Mouse (Mus musculus) embryonic facial prominence, embryonic 12.5 days (tissue): ENCODE data around the gene Rft1. TPM values are rescaled to one million over a fixed set of nuclear protein-coding genes. Genes with fewer than 3 reads are reported as not detected.

Source experiments
- ATAC-seq: fragments of 200-750 bp; cut with Nextera tagmentation; 2 replicates; pipeline ENCODE4 v1.8.0; 2017; ENCODE audit not compliant: insufficient number of reproducible peaks, insufficient read depth, low FRiP score, low TSS enrichment
- H3K27ac ChIP-seq: fragments of 300-500 bp; sonication (generic); 2 replicates; pipeline ENCODE4 v1.5.1; 2016; ENCODE audit warnings: mild to moderate bottlenecking
- H3K27me3 ChIP-seq: fragments of 300-500 bp; sonication (generic); 2 replicates; pipeline ENCODE4 v1.6.1; 2016; ENCODE audit warnings: mild to moderate bottlenecking, moderate library complexity
- H3K36me3 ChIP-seq: fragments of 300-500 bp; sonication (generic); 2 replicates; pipeline ENCODE4 v1.6.1; 2016; ENCODE audit warnings: mild to moderate bottlenecking
- H3K4me1 ChIP-seq: fragments of 300-500 bp; sonication (generic); 2 replicates; pipeline ENCODE4 v1.6.1; 2016
- H3K4me2 ChIP-seq: fragments of 300-500 bp; sonication (generic); replicated peaks from 2 replicates; pipeline ENCODE4 v1.6.1; 2016; ENCODE audit warnings: mild to moderate bottlenecking, moderate library complexity
- H3K4me3 ChIP-seq: fragments of 300-500 bp; sonication (generic); 2 replicates; pipeline ENCODE4 v1.5.1; 2016; ENCODE audit warnings: mild to moderate bottlenecking
- H3K9ac ChIP-seq: fragments of 300-500 bp; sonication (generic); 2 replicates; pipeline ENCODE4 v1.6.1; 2016; ENCODE audit warnings: mild to moderate bottlenecking, moderate library complexity
- H3K9me3 ChIP-seq: fragments of 300-500 bp; sonication (generic); 2 replicates; pipeline ENCODE4 v1.6.1; 2016; ENCODE audit warnings: mild to moderate bottlenecking, moderate library complexity
- WGBS: fragments of 180-500 bp; shearing (Covaris S2); methylation state at CpG from one replicate; pipeline ENCODE4 v1.1.7; 2016; 5-methylcytosine and 5-hydroxymethylcytosine counted together
- polyA plus RNA-seq: library from polyadenylated mRNA; unstranded; fragments of >200 nt; fragmentation: Nextera tagmentation; extraction: Ambion mirVana; gene quantifications from 2 replicates; pipeline ENCODE4 v1.2.1, GENCODE M21; 2016

The Rft1 gene
- polyA plus RNA-seq, 1 experiment from 2014 or later, result 20.0 TPM

DNA sequence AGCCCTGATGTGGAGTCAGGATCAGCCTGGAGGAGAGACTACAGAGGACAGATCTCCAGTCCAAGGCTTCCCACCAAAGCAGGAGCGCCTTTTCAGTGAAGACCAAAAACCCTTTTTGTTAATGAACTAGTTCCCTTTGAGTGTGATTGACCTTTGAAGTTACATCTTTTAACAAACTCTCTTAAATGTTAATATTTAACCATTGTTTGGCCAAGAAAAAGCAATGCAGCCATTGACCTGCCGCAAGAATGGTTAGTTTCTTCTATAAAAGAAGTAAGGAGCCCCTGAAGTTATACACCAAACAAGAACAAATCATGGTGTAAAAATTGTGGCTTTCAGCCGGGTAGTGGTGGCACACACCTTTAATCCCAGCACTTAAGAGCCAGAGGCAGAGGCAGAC, 36.5 kb downstream of the Rft1 start:
- no peak for ATAC-seq
- Histone ChIP-seq H3K27ac (no peak overlapping the region), H3K9ac (no peak overlapping the region), H3K4me3 (no peak overlapping the region), H3K4me2 (no peak overlapping the region), H3K4me1 (no peaks in the 10 kb centered on the region), H3K27me3 (no peaks in the 10 kb centered on the region), H3K36me3 (peaks cover 26% of the 10 kb centered on the region), H3K9me3 (no peaks in the 10 kb centered on the region)
- WGBS, result 93% methylated on average over 3 of the region's 3 CpGs

DNA sequence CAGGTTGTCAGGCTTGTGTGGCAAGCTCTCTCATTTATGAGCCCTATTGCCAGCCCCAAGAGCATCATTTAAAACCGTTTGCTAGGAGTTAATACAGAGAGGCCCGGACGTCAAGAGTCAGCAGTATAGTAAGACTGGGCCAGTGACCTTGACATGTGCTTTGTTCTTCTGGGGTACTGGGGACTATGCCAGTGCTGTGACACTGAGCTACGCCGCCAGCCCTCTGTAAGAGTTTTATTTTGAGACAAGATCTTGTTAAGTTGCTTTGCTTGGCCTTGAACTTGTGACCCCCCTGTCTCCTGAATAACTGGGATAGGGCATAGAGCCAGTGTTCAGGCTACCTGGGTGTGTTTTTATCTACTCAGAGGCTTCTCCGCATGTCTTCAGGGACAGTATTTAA, 38.3 kb downstream of the Rft1 start:
- H3K4me2 ChIP-seq, result no peak overlapping the region
- H3K9ac ChIP-seq, result no peak overlapping the region
- WGBS, result 90% methylated on average over 6 of the region's 6 CpGs
- no peaks in the 10 kb centered on the region for H3K4me1 ChIP-seq
- no peaks in the 10 kb centered on the region for H3K27me3 ChIP-seq
- H3K9me3 ChIP-seq, result no peaks in the 10 kb centered on the region
- H3K4me3 ChIP-seq, result no peak overlapping the region
- no peak overlapping the region for H3K27ac ChIP-seq
- H3K36me3 ChIP-seq, result peaks cover 13% of the 10 kb centered on the region
- ATAC-seq, result no peak

GRCm38 (mm10) chr14:30694786-30695185, 40.6 kb downstream of the Rft1 start:
- no peak for ATAC-seq
- Histone ChIP-seq H3K27ac (no peak overlapping the region), H3K9me3 (no peaks in the 10 kb centered on the region), H3K4me3 (no peak overlapping the region), H3K4me2 (no peak overlapping the region), H3K9ac (no peak overlapping the region), H3K4me1 (no peaks in the 10 kb centered on the region), H3K36me3 (peaks cover 7% of the 10 kb centered on the region), H3K27me3 (no peaks in the 10 kb centered on the region)
- WGBS, result 92% methylated on average over 2 of the region's 2 CpGs

DNA sequence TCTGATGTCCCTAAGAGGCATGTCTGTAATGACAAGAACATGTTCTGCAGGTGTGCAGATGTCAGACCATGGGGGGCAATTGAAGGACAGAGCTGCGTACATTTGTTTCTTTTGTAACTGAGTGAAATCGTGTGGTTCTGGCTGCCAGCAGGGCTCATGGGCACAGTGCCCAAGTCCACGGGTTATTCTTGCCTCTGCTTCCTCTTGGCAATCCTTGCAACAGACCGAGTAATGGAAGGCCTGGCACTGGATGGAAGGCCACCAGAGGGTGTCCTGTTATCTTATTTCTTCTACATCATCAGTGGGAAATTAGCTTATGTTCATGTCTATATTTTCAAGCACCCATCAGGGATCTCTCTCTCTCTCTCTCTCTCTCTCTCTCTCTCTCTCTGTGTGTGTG, 41.4 kb downstream of the Rft1 start:
- Histone ChIP-seq H3K4me3 (no peak overlapping the region), H3K4me2 (no peak overlapping the region), H3K9me3 (no peaks in the 10 kb centered on the region), H3K4me1 (no peaks in the 10 kb centered on the region), H3K27me3 (no peaks in the 10 kb centered on the region), H3K27ac (no peak overlapping the region), H3K9ac (no peak overlapping the region), H3K36me3 (no peaks in the 10 kb centered on the region)
- no peak for ATAC-seq
- WGBS, result 71% methylated on average over 4 of the region's 4 CpGs

- no peak overlapping the region for H3K4me2 ChIP-seq
- no peak overlapping the region for H3K9ac ChIP-seq
- H3K27me3 ChIP-seq, result no peaks in the 10 kb centered on the region
- H3K9me3 ChIP-seq, result no peaks in the 10 kb centered on the region
- no peak overlapping the region for H3K27ac ChIP-seq
- H3K4me3 ChIP-seq, result no peak overlapping the region
- H3K4me1 ChIP-seq, result no peaks in the 10 kb centered on the region
- 77% methylated on average over 15 of the region's 15 CpGs for WGBS
- ATAC-seq, result no peak
- no peaks in the 10 kb centered on the region for H3K36me3 ChIP-seq
Observed at GRCm38 (mm10) chr14:30697407-30698052, 43.4 kb downstream of the Rft1 start.

DNA sequence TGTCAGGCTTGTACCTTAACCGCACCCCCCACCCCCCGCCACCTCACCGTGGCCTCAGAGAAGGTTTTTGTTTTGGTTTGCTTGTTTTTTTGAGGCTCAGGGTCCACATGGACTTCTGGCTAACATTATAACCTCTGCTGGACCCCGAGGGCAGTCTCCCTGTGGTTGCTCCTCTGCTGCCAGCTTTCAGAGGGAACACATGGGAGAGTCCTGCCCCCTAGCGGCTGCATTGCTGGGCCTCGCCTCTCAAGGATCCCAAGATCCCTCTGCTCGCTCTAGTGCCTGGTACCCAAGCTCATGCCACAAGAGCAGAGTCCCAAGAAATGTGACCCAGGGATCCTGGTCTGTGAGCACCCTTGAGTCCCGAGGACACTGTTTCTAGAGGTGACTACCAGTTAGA, 45.5 kb downstream of the Rft1 start:
- H3K9me3 ChIP-seq, result no peaks in the 10 kb centered on the region
- H3K36me3 ChIP-seq, result no peaks in the 10 kb centered on the region
- H3K4me1 ChIP-seq, result no peaks in the 10 kb centered on the region
- no peak for ATAC-seq
- no peaks in the 10 kb centered on the region for H3K27me3 ChIP-seq
- whole genome bisulfite sequencing, result 28% methylated on average over 8 of the region's 8 CpGs
- H3K27ac ChIP-seq, result no peak overlapping the region
- H3K4me2 ChIP-seq, result no peak overlapping the region
- no peak overlapping the region for H3K9ac ChIP-seq
- no peak overlapping the region for H3K4me3 ChIP-seq

- WGBS, result 31% methylated on average over 5 of the region's 5 CpGs
- Histone ChIP-seq H3K27me3 (no peaks in the 10 kb centered on the region; the same call in 1 of the 2 replicates), H3K9ac (no peak overlapping the region), H3K4me3 (no peak overlapping the region), H3K9me3 (no peaks in the 10 kb centered on the region), H3K4me2 (no peak overlapping the region), H3K4me1 (no peaks in the 10 kb centered on the region), H3K27ac (no peak overlapping the region), H3K36me3 (no peaks in the 10 kb centered on the region)
- no peak for ATAC-seq
Observed at GRCm38 (mm10) chr14:30702512-30702911, 48.4 kb downstream of the Rft1 start.

- Histone ChIP-seq H3K27me3 (no peaks in the 10 kb centered on the region; the same call in 1 of the 2 replicates), H3K4me1 (no peaks in the 10 kb centered on the region), H3K9me3 (no peaks in the 10 kb centered on the region), H3K4me3 (no peak overlapping the region), H3K9ac (no peak overlapping the region), H3K36me3 (no peaks in the 10 kb centered on the region), H3K4me2 (no peak overlapping the region), H3K27ac (no peak overlapping the region)
- WGBS, result 74% methylated on average over 5 of the region's 5 CpGs
- no peak for ATAC-seq
Observed at GRCm38 (mm10) chr14:30703079-30703478, 48.9 kb downstream of the Rft1 start.

DNA sequence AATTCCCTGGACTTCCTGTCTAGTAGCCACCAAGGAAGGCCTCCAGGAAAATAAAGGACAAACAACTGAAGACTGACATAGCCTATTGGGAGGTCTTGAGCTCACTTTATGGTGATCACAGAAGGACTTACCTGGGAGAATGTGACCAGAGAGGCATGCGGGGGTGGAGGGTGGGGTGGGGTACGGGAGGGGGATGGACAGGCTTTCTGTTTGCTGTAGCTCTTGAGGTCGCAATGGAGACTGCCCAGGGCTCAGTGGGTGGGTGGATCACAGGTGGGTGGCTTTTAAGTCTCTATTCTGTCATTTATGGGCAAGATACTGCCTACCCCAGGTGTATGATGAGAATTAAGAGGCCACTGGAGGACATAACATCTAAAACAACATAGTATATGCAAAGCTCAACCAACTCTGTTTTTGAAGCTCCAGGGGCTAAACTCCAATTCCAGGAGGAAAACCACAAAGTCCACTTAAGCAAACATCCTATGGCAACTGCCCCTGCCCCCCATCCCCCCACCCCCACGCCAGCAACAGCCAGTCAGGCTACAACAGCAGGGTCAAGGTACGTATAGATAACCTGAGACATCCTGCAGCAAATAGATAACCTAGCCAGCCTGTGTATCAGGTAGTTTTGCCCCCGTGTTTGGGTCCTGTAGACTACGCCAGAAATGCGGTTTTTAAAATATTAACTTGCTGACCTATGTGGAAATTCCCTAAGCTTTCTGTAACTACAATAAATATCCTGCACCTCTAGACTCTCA, 50.1 kb downstream of the Rft1 start:
- no peaks in the 10 kb centered on the region for H3K4me1 ChIP-seq
- H3K9ac ChIP-seq, result no peak overlapping the region
- no peak for ATAC-seq
- H3K4me3 ChIP-seq, result no peak overlapping the region
- no peak overlapping the region for H3K27ac ChIP-seq
- 80% methylated on average over 8 of the region's 8 CpGs for WGBS
- no peaks in the 10 kb centered on the region for H3K9me3 ChIP-seq
- no peaks in the 10 kb centered on the region; the same call in 1 of the 2 replicates for H3K27me3 ChIP-seq
- no peaks in the 10 kb centered on the region for H3K36me3 ChIP-seq
- H3K4me2 ChIP-seq, result no peak overlapping the region

DNA sequence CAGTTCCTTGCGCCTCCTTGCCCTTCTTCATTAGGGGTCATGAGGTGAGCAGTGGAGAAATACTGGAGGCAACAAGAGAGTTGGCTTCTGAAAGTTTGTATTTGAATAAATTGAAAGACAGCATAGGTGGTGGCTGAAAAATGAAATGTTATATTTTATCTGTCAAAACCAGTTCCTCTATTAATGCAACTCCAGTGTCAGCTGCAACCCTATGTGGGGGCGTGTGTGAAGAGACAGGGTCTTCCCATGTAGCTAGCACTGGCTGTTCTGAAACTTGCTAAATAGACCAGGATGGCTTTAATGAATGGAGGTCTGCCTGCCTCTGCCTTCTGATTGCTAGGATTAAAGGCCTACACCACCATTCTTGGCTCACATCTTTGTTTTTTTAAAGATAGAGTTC, 57.7 kb downstream of the Rft1 start:
- Histone ChIP-seq H3K36me3 (no peaks in the 10 kb centered on the region), H3K9me3 (no peaks in the 10 kb centered on the region), H3K27ac (no peak overlapping the region), H3K27me3 (peaks cover 8% of the 10 kb centered on the region), H3K9ac (no peak overlapping the region), H3K4me2 (no peak overlapping the region), H3K4me1 (peaks cover 5% of the 10 kb centered on the region; the same call in 1 of the 2 replicates), H3K4me3 (no peak overlapping the region)
- WGBS, result 85% methylated on average over 2 of the region's 2 CpGs
- no peak for ATAC-seq

DNA sequence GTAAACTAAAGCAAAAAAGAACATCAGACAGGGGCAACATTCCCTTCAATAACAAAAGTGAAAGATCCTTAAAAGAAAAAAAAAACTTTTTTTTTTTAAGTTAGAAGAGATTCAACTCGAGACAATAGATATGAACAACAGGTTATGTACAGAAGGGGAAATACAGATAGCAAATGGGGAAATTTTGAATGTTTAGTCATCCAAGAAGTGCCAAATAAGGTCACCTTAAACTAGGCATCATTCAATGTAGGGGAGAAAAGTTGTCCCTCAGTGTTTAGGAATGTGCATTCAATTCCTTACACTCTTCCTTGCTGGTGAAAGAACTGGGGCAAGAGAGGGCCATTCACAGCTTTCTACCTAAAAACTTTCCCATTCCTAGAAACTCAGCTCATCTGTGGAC, 59.6 kb downstream of the Rft1 start:
- no peak overlapping the region for H3K9ac ChIP-seq
- H3K9me3 ChIP-seq, result no peaks in the 10 kb centered on the region
- no peak for ATAC-seq
- peaks cover 8% of the 10 kb centered on the region for H3K27me3 ChIP-seq
- no peak overlapping the region for H3K4me2 ChIP-seq
- H3K27ac ChIP-seq, result no peak overlapping the region
- no peaks in the 10 kb centered on the region for H3K36me3 ChIP-seq
- WGBS, result 74% methylated on average over 1 of the region's 1 CpGs
- H3K4me1 ChIP-seq, result peaks cover 5% of the 10 kb centered on the region; the same call in 1 of the 2 replicates
- H3K4me3 ChIP-seq, result no peak overlapping the region
